ENCODE assay signal across 8 mouse cellular contexts in genomic region chr8:11476338-11477177, GRCm38 (mm10). TPM values are rescaled to one million over a fixed set of nuclear protein-coding genes. Genes with fewer than 3 reads are reported as not detected.
DNase-seq lines count a peak whose midpoint lies in the region; ATAC-seq and TF ChIP-seq lines count a peak whose summit lies in the region.

No protein-coding gene starts in this region.

- H3K9ac ChIP-seq in heart, embryonic 13.5 days = peak overlapping the region; percentile 89
- peak overlapping the region; percentile 47 for H3K9ac ChIP-seq in kidney, embryonic 15.5 days
- peak overlapping the region; percentile 27; the same call in 1 of the 2 replicates for H3K9ac ChIP-seq in stomach, postnatal 0 days (ENCODE audit: low read length)

- 9% methylated on average over 24 of the region's 24 CpGs for WGBS in heart, embryonic 13.5 days
- 9% methylated on average over 24 of the region's 24 CpGs for WGBS in kidney, embryonic 15.5 days
- WGBS in stomach, postnatal 0 days = 12% methylated on average over 24 of the region's 24 CpGs

- peaks cover 82% of the 10 kb centered on the region for H3K4me1 ChIP-seq in heart, embryonic 13.5 days
- peaks cover 87% of the 10 kb centered on the region for H3K4me1 ChIP-seq in kidney, embryonic 15.5 days
- no peaks in the 10 kb centered on the region for H3K4me1 ChIP-seq in stomach, postnatal 0 days (replicated peaks; ENCODE audit: control insufficient read depth, insufficient read depth)

- TF ChIP-seq CTCF in stomach, postnatal 0 days (IDR thresholded peaks at IDR 0.05; ENCODE audit: low read depth) = no peak

- H3K27me3 ChIP-seq in heart, embryonic 13.5 days (replicated peaks) = peaks cover 47% of the 10 kb centered on the region
- peaks cover 51% of the 10 kb centered on the region for H3K27me3 ChIP-seq in kidney, embryonic 15.5 days
- H3K27me3 ChIP-seq in stomach, postnatal 0 days (ENCODE audit: control insufficient read depth, insufficient read depth, low read length) = no peaks in the 10 kb centered on the region

- no peak for ATAC-seq in heart, embryonic 13.5 days (ENCODE audit: extremely low read depth, insufficient number of reproducible peaks, low FRiP score, low TSS enrichment)
- peak; percentile 13 for ATAC-seq in kidney, embryonic 15.5 days (replicated peaks; ENCODE audit: low FRiP score)
- ATAC-seq in stomach, postnatal 0 days (ENCODE audit: low FRiP score, low TSS enrichment) = peak; percentile 24; the same call in 1 of the 2 replicates

- H3K4me2 ChIP-seq in heart, embryonic 13.5 days = peak overlapping the region; percentile 96
- peak overlapping the region; percentile 100 for H3K4me2 ChIP-seq in kidney, embryonic 15.5 days
- peak overlapping the region; percentile 98 for H3K4me2 ChIP-seq in stomach, postnatal 0 days (replicated peaks; ENCODE audit: low read depth)

- no peaks in the 10 kb centered on the region for H3K36me3 ChIP-seq in heart, embryonic 13.5 days
- H3K36me3 ChIP-seq in kidney, embryonic 15.5 days = no peaks in the 10 kb centered on the region
- H3K36me3 ChIP-seq in stomach, postnatal 0 days (ENCODE audit: control insufficient read depth, insufficient read depth, low read length) = no peaks in the 10 kb centered on the region

- H3K27ac ChIP-seq in heart, embryonic 13.5 days (replicated peaks) = peak overlapping the region; percentile 95
- peak overlapping the region; percentile 82 for H3K27ac ChIP-seq in kidney, embryonic 15.5 days
- H3K27ac ChIP-seq in stomach, postnatal 0 days (replicated peaks) = peak overlapping the region; percentile 78

- no peaks in the 10 kb centered on the region for H3K9me3 ChIP-seq in heart, embryonic 13.5 days
- no peaks in the 10 kb centered on the region for H3K9me3 ChIP-seq in kidney, embryonic 15.5 days (replicated peaks)
- H3K9me3 ChIP-seq in stomach, postnatal 0 days (ENCODE audit: control insufficient read depth, low read length) = no peaks in the 10 kb centered on the region

- TF ChIP-seq EP300 in stomach, postnatal 0 days (optimal IDR thresholded peaks at IDR 0.05) = no peak

- peak; percentile 22 to 47 for DNase-seq in spleen, postnatal 36 days (ENCODE audit: low spot score in 2 of 2)
- DNase-seq in spleen, adult 18-20 months = no peak
- DNase-seq in embryo, embryonic 11 days = peak; percentile 66
- peak; percentile 77 to 86 for DNase-seq in lung, postnatal 4 days
- DNase-seq in stomach, postnatal 0 days (ENCODE audit: low spot score) = peak; percentile 60
- no peak for DNase-seq in cerebellum, postnatal 25 days

- H3K4me3 ChIP-seq in heart, embryonic 13.5 days = peak overlapping the region; percentile 66
- H3K4me3 ChIP-seq in kidney, embryonic 15.5 days (replicated peaks) = peak overlapping the region; percentile 70
- peak overlapping the region; percentile 59 for H3K4me3 ChIP-seq in stomach, postnatal 0 days (ENCODE audit: low read depth, low read length)

RNA-seq across cellular contexts. Expression of gene Rab20, which starts 2.0 kb away (rescaled TPM):
- 28.1 and 30.1 TPM in 2 replicates for polyA plus RNA-seq in heart, embryonic 13.5 days (2015; fragmentation: Nextera tagmentation; extraction: Ambion mirVana)
- polyA plus RNA-seq in kidney, embryonic 15.5 days (2015; fragmentation: Nextera tagmentation; extraction: Ambion mirVana) = 24.2 and 26.5 TPM in 2 replicates
- polyA plus RNA-seq in stomach, postnatal 0 days (2015; fragmentation: Nextera tagmentation; extraction: Ambion mirVana) = 9.6 and 9.9 TPM in 2 replicates

RNA-seq across cellular contexts. Expression of gene Naxd, which starts 20.7 kb away (rescaled TPM):
- polyA plus RNA-seq in heart, embryonic 13.5 days (2015; fragmentation: Nextera tagmentation; extraction: Ambion mirVana) = 73.5 and 77.8 TPM in 2 replicates
- polyA plus RNA-seq in kidney, embryonic 15.5 days (2015; fragmentation: Nextera tagmentation; extraction: Ambion mirVana) = 119 and 121 TPM in 2 replicates
- polyA plus RNA-seq in stomach, postnatal 0 days (2015; fragmentation: Nextera tagmentation; extraction: Ambion mirVana) = 79.1 and 84.8 TPM in 2 replicates

Comparison
In these comparisons a context has a peak if more than half of its experiments do, and no peak if none do; other contexts are left out.
1. DNase-seq: peak in spleen, postnatal 36 days (2 of 2), embryo, embryonic 11 days (single experiment), lung, postnatal 4 days (2 of 2) and stomach, postnatal 0 days (single experiment); none in spleen, adult 18-20 months (0 of 2) and cerebellum, postnatal 25 days (0 of 2).
2. H3K9ac ChIP-seq: peak in every context shown above with its lines; median percentile 89 in heart, embryonic 13.5 days; 47 in kidney, embryonic 15.5 days; 27 in stomach, postnatal 0 days.
3. Peak in every context shown above with its lines, with median percentiles within 50 percentile points of each other: H3K27ac ChIP-seq, H3K4me2 ChIP-seq and H3K4me3 ChIP-seq.